Mouse (Mus musculus) limb, embryonic 14.5 days (tissue): ENCODE data around the gene Phldb1. TPM values are rescaled to one million over a fixed set of nuclear protein-coding genes. Genes with fewer than 3 reads are reported as not detected.

ENCODE experiments used
- ATAC-seq: fragments of 200-750 bp; cut with Nextera tagmentation; 2 replicates; pipeline ENCODE4 v1.8.0; 2017; ENCODE audit warnings: low read depth, moderate number of reproducible peaks, moderate TSS enrichment; ENCODE audit not compliant: low FRiP score
- DNase-seq: peaks from one replicate; pipeline ENCODE4 v3.0.0-alpha.2; 2015; ENCODE audit warnings: low spot score
- H3K27ac ChIP-seq: fragments of 300-500 bp; sonication (generic); replicated peaks from 2 replicates; pipeline ENCODE4 v1.5.1; 2014; ENCODE audit warnings: low read depth, mild to moderate bottlenecking, low read length, moderate library complexity, mixed read lengths
- H3K27me3 ChIP-seq: fragments of 300-500 bp; sonication (generic); 2 replicates; pipeline ENCODE4 v1.6.1; 2014; ENCODE audit warnings: low read length, mixed read lengths; ENCODE audit not compliant: control insufficient read depth, insufficient read depth
- H3K36me3 ChIP-seq: fragments of 300-500 bp; sonication (generic); 2 replicates; pipeline ENCODE4 v1.6.1; 2014; ENCODE audit warnings: mild to moderate bottlenecking, low read length, moderate library complexity, mixed read lengths; ENCODE audit not compliant: control insufficient read depth, insufficient read depth
- H3K4me1 ChIP-seq: fragments of 300-500 bp; sonication (generic); 2 replicates; pipeline ENCODE4 v1.6.1; 2014; ENCODE audit warnings: antibody characterized with exemption, low read length, mixed read lengths; ENCODE audit not compliant: control insufficient read depth, insufficient read depth
- H3K4me2 ChIP-seq: fragments of 300-500 bp; sonication (generic); replicated peaks from 2 replicates; pipeline ENCODE4 v1.6.1; 2014; ENCODE audit warnings: low read depth, mild to moderate bottlenecking, low read length, moderate library complexity; ENCODE audit not compliant: severe bottlenecking
- H3K4me3 ChIP-seq: fragments of 300-500 bp; sonication (generic); replicated peaks from 2 replicates; pipeline ENCODE4 v1.5.1; 2014; ENCODE audit warnings: low read length
- H3K9ac ChIP-seq: fragments of 300-500 bp; sonication (generic); 2 replicates; pipeline ENCODE4 v1.6.1; 2014; ENCODE audit warnings: mild to moderate bottlenecking, low read depth, low read length, moderate library complexity; ENCODE audit not compliant: severe bottlenecking
- H3K9me3 ChIP-seq: fragments of 300-500 bp; sonication (generic); 2 replicates; pipeline ENCODE4 v1.6.1; 2016; ENCODE audit warnings: low read length; ENCODE audit not compliant: control insufficient read depth
- POLR2A ChIP-seq: fragments of 200-500 bp; IDR thresholded peaks from 2 replicates; pipeline ENCODE4 v1.8.0; 2012; ENCODE audit warnings: inconsistent platforms, mild to moderate bottlenecking, moderate library complexity, borderline replicate concordance; ENCODE audit not compliant: insufficient read depth, insufficient read length; ENCODE audit errors: extremely low read depth
- WGBS: fragments of 180-500 bp; shearing (Covaris S2); extraction: QIAGEN DNeasy Blood & Tissue Kit; methylation state at CpG from one replicate; pipeline ENCODE4 v1.1.7; 2014; 5-methylcytosine and 5-hydroxymethylcytosine counted together
- polyA plus RNA-seq, 2 experiments: library from polyadenylated mRNA; depleted of rRNA in 1 of 2; stranded (reverse) in 1 of 2; unstranded in 1 of 2; fragments of >200 nt; fragmentation: Nextera tagmentation in 1 of 2; extraction: Ambion mirVana in 1 of 2; gene quantifications; 2 replicates each; pipeline versions ENCODE4 v1.2.1 to v1.2.3; 2012 to 2014

Gene Phldb1
- polyA plus RNA-seq, 2 experiments: 36.5 to 85.6 TPM

GRCm38 (mm10) chr9:44683046-44683445, 52.0 kb downstream of the Phldb1 start:
- H3K4me3 ChIP-seq: no peak overlapping the region
- no peak for TF ChIP-seq POLR2A
- H3K27me3 ChIP-seq: no peaks in the 10 kb centered on the region
- WGBS: 85% methylated on average over 8 of the region's 8 CpGs
- H3K9me3 ChIP-seq: no peaks in the 10 kb centered on the region
- no peak overlapping the region for H3K9ac ChIP-seq
- no peak overlapping the region for H3K27ac ChIP-seq
- no peak overlapping the region for H3K4me2 ChIP-seq
- peaks cover 21% of the 10 kb centered on the region for H3K36me3 ChIP-seq
- DNase-seq (no peak), ATAC-seq (no peak)
- no peaks in the 10 kb centered on the region for H3K4me1 ChIP-seq

- Histone ChIP-seq H3K4me1 (no peaks in the 10 kb centered on the region), H3K4me2 (no peak overlapping the region), H3K27ac (no peak overlapping the region), H3K36me3 (no peaks in the 10 kb centered on the region), H3K9me3 (no peaks in the 10 kb centered on the region), H3K9ac (no peak overlapping the region), H3K27me3 (no peaks in the 10 kb centered on the region), H3K4me3 (no peak overlapping the region)
- WGBS: 69% methylated on average over 5 of the region's 5 CpGs
- TF ChIP-seq POLR2A: no peak
- ATAC-seq (no peak), DNase-seq (no peak)
Observed at GRCm38 (mm10) chr9:44679565-44679964, 55.4 kb downstream of the Phldb1 start.

GRCm38 (mm10) chr9:44678288-44678871, 56.6 kb downstream of the Phldb1 start:
- no peak overlapping the region for H3K27ac ChIP-seq
- H3K9ac ChIP-seq: no peak overlapping the region
- no peaks in the 10 kb centered on the region for H3K9me3 ChIP-seq
- no peak for DNase-seq
- H3K4me3 ChIP-seq: no peak overlapping the region
- no peaks in the 10 kb centered on the region for H3K27me3 ChIP-seq
- H3K4me1 ChIP-seq: no peaks in the 10 kb centered on the region
- WGBS: 91% methylated on average over 2 of the region's 2 CpGs
- TF ChIP-seq POLR2A: no peak
- H3K4me2 ChIP-seq: no peak overlapping the region
- H3K36me3 ChIP-seq: no peaks in the 10 kb centered on the region
- ATAC-seq: no peak

DNA sequence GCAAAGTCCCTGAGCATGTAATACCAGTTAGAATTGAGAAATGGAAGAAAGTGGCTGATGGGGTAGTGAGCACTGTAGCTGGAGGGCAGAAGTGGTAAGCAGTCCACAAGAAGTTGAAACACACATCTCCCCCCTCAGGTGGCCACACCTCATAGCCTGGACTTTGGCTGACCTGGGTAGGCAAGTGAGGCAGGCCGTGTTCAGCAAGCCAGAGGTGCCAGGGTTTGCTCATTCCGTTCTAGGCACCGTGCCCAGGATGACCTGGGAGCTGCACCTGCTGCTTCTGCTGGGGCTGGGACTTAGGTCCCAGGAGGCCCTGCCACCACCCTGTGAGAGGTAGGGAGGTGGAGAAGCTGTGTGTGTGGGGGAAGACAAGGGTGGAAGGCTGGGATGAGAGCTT, 62.0 kb downstream of the Phldb1 start, which contains the start of gene Treh:
Gene Treh (plus strand): TSS at position 229 of the 400 bp plus-strand sequence.
- Histone ChIP-seq H3K27ac (no peak within 1 kb of the TSS), H3K9me3 (no peaks in the 10 kb centered on the region), H3K27me3 (no peaks in the 10 kb centered on the region), H3K4me3 (no peak within 1 kb of the TSS), H3K4me1 (no peaks in the 10 kb centered on the region), H3K36me3 (no peaks in the 10 kb centered on the region), H3K9ac (no peak within 1 kb of the TSS), H3K4me2 (no peak within 1 kb of the TSS)
- TF ChIP-seq POLR2A: no peak
- DNase-seq (no peak), ATAC-seq (no peak)
- 84% methylated on average over 3 of the region's 3 CpGs for WGBS

- no peak overlapping the region for H3K4me2 ChIP-seq
- H3K4me3 ChIP-seq: no peak overlapping the region
- no peak overlapping the region for H3K9ac ChIP-seq
- no peaks in the 10 kb centered on the region for H3K36me3 ChIP-seq
- 73% methylated on average over 2 of the region's 2 CpGs for WGBS
- ATAC-seq: no peak
- no peaks in the 10 kb centered on the region for H3K4me1 ChIP-seq
- H3K27me3 ChIP-seq: no peaks in the 10 kb centered on the region
- H3K9me3 ChIP-seq: no peaks in the 10 kb centered on the region
- TF ChIP-seq POLR2A: no peak
- no peak overlapping the region for H3K27ac ChIP-seq
- DNase-seq: no peak
Observed at GRCm38 (mm10) chr9:44672291-44672865, 62.6 kb downstream of the Phldb1 start.
